Mouse (Mus musculus): Measurements from ENCODE around the gene 4933415F23Rik. TPM values are rescaled to one million over a fixed set of nuclear protein-coding genes. Genes with fewer than 3 reads are reported as not detected.
"Not testable (repeated sequence)": the region's sequence is repeated elsewhere in the genome, so short reads cannot be mapped to it uniquely, and the experiment has no call there.

Gene 4933415F23Rik
- total RNA-seq (2014; rRNA removed) = 0.10 TPM in 1 of 2 replicates, not detected in the other
- 0.08 TPM in 1 of 2 replicates, not detected in the other for polyA plus RNA-seq (2015; fragmentation: Nextera tagmentation; extraction: Ambion mirVana)

DNA sequence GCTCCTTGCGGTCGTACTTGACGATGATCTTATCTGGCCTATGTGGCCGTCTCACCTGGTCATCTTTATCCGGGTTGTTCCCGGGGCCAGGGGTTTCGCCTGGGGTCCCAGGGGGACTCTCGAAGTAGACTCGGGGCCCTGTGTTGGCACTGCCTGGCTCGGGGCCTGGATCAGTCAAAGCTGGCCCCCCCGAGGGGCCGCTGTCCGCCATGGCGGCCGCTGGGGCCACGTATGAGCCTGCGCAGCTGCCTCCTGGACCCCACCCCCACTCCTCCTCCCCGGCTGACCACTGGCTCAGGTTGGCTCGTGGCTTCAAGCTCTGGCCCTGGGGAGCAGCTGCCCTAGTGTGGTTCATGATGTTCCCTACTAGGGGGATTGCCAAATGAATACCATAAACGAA is at the start of gene 4933415F23Rik:
4933415F23Rik (minus strand) TSS at position 233 of the 400 bp plus-strand sequence.
- no peak within 1 kb of the TSS for H3K9ac ChIP-seq
- H3K4me3 ChIP-seq (ENCODE audit: low read depth, low read length) = no peak within 1 kb of the TSS
- DNase-seq (no peak), ATAC-seq (no peak)
- no peaks in the 10 kb centered on the region for H3K27me3 ChIP-seq (ENCODE audit: insufficient read depth, low read length)
- no peak within 1 kb of the TSS for H3K27ac ChIP-seq (ENCODE audit: low read depth, low read length)
- H3K4me2 ChIP-seq (ENCODE audit: low read depth) = no peak within 1 kb of the TSS
- H3K9me3 ChIP-seq (ENCODE audit: low read length) = no peaks in the 10 kb centered on the region
- no peaks in the 10 kb centered on the region for H3K36me3 ChIP-seq (ENCODE audit: insufficient read depth)
- no peak for TF ChIP-seq CTCF (IDR thresholded peaks at IDR 0.05; ENCODE audit: low read depth)
- WGBS = 95% methylated on average over 20 of the region's 20 CpGs
- H3K4me1 ChIP-seq (ENCODE audit: insufficient read depth) = no peaks in the 10 kb centered on the region

DNA sequence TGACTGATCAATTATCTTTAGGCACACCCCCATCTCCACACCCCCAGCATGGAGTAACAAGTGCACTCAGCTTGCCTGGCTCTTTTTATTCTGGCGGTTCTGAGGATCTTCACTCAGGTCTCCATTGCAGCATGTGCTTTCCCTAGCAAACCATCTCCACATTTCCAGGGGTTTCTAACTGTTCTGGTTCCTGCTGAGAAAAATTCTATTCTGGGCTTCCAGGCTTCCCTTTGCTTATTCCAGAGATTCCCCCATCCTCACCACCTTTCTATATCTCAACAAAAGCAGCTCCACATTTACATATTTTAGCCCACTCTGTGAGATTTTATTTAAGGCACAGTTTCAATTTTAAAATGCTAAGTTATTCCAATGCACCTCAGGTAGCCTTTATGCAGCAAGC is 49.7 kb upstream of the 4933415F23Rik start:
- DNase-seq (no peak), ATAC-seq (no peak)
- Histone ChIP-seq H3K4me3 (ENCODE audit: low read depth, low read length) (no peak overlapping the region), H3K36me3 (ENCODE audit: insufficient read depth) (no peaks in the 10 kb centered on the region), H3K9ac (no peak overlapping the region), H3K27ac (ENCODE audit: low read depth, low read length) (no peak overlapping the region), H3K9me3 (ENCODE audit: low read length) (no peaks in the 10 kb centered on the region), H3K4me1 (ENCODE audit: insufficient read depth) (no peaks in the 10 kb centered on the region), H3K4me2 (ENCODE audit: low read depth) (no peak overlapping the region), H3K27me3 (ENCODE audit: insufficient read depth, low read length) (no peaks in the 10 kb centered on the region)
- no peak for TF ChIP-seq CTCF (IDR thresholded peaks at IDR 0.05; ENCODE audit: low read depth)
- 97% methylated on average over 1 of the region's 1 CpGs for WGBS

DNA sequence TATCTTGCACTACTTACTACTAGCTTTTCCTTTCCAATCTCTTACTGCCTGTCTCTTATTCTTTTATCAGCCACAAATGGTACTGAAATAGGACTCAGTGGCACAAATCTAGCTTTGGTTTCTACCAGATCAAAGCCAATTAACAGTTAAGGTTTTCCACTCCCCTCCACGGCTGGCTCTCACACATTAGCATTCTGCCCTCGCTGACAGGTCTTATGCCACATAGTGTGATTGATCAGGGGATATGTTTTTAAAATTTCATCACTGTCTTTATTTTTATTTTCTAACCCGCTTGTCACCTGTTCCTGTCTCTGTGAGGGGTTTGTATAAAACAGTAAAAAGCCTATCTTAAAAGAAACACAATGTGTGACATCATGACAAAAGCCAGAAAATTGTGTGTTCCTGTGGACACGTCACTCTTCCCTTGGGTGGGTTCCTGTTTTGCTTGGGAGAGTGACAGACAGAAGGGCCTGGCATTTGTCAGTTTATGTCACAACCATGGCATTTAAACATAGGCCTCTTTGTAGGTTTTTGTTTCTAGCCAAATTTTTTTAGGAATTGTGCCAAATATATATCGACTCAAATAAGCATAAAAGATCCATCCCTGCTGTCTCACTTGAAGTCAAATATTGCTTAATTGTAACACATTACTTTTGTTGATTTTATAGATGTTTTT is 44.3 kb upstream of the 4933415F23Rik start:
- Histone ChIP-seq H3K9ac (no peak overlapping the region), H3K9me3 (ENCODE audit: low read length) (no peaks in the 10 kb centered on the region), H3K27ac (ENCODE audit: low read depth, low read length) (no peak overlapping the region), H3K4me2 (ENCODE audit: low read depth) (no peak overlapping the region), H3K4me1 (ENCODE audit: insufficient read depth) (no peaks in the 10 kb centered on the region), H3K4me3 (ENCODE audit: low read depth, low read length) (no peak overlapping the region), H3K27me3 (ENCODE audit: insufficient read depth, low read length) (no peaks in the 10 kb centered on the region), H3K36me3 (ENCODE audit: insufficient read depth) (no peaks in the 10 kb centered on the region)
- 35% methylated on average over 5 of the region's 5 CpGs for WGBS
- TF ChIP-seq CTCF (IDR thresholded peaks at IDR 0.05; ENCODE audit: low read depth) = no peak
- ATAC-seq (peak; percentile 71), DNase-seq (peak; percentile 22)

DNA sequence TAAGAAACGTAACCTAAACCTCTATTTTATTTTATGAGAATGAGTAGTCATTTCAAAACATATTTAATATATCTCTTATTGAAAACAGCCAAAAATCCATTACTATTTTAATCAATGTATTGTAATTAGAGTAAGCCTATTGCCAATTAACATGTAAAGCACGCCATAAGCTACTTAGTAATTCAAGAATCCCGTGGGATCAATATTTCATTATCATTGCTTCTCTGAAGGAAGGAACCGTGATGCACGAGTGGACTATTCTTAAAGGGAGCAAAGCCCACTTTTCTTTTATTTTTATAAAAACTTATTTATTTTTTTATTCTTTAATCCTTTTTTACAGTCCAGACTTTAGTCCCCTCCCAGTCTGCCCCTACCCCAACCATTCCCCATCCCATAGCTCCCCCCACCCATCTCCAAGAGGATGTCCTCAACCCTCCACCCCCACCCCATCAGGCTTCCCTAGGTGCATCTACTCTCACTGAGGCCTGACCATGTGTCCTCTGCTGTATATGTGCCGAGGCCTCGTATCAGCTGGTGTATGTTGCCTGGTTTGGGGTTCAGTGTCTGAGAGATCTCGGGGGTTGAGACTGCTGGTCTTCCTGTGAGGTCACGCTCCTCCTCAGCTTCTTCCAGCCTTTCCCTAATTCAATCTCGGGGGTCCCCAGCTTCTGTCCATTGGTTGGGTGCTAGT is 39.2 kb upstream of the 4933415F23Rik start:
- Histone ChIP-seq H3K9me3 (ENCODE audit: low read length) (no peaks in the 10 kb centered on the region), H3K4me2 (ENCODE audit: low read depth) (no peak overlapping the region), H3K4me3 (ENCODE audit: low read depth, low read length) (no peak overlapping the region), H3K36me3 (ENCODE audit: insufficient read depth) (no peaks in the 10 kb centered on the region), H3K27ac (ENCODE audit: low read depth, low read length) (no peak overlapping the region), H3K27me3 (ENCODE audit: insufficient read depth, low read length) (no peaks in the 10 kb centered on the region), H3K4me1 (ENCODE audit: insufficient read depth) (no peaks in the 10 kb centered on the region), H3K9ac (no peak overlapping the region)
- DNase-seq = no peak
- no peak for ATAC-seq
- 90% methylated on average over 10 of the region's 10 CpGs for WGBS
- no peak for TF ChIP-seq CTCF (IDR thresholded peaks at IDR 0.05; ENCODE audit: low read depth)

DNA sequence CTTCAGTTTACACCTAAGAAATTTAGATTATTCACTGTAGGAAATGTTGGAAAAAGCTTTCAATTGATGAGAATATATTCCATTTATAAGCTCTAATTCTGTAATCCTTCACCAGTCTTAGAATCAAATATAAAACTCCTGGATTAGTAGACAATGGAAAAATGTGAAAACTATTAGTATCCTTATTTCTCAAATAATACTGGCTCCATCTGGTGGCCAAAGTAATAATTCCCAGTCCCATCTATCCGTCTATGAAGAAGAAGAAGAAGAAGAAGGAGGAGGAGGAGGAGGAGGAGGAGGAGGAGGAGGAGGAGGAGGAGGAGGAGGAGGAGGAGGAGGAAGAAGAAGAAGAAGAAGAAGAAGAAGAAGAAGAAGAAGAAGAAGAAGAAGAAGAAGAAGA is 38.5 kb upstream of the 4933415F23Rik start:
- not testable (repeated sequence) for H3K27ac ChIP-seq (ENCODE audit: low read depth, low read length); H3K9me3 ChIP-seq (ENCODE audit: low read length); ATAC-seq; H3K4me2 ChIP-seq (ENCODE audit: low read depth); H3K27me3 ChIP-seq (ENCODE audit: insufficient read depth, low read length); H3K4me3 ChIP-seq (ENCODE audit: low read depth, low read length); H3K9ac ChIP-seq; H3K36me3 ChIP-seq (ENCODE audit: insufficient read depth); H3K4me1 ChIP-seq (ENCODE audit: insufficient read depth)
- 0% methylated on average over 1 of the region's 1 CpGs for WGBS
- DNase-seq = peak; percentile 61
- TF ChIP-seq CTCF (IDR thresholded peaks at IDR 0.05; ENCODE audit: low read depth) = peak; percentile 51

DNA sequence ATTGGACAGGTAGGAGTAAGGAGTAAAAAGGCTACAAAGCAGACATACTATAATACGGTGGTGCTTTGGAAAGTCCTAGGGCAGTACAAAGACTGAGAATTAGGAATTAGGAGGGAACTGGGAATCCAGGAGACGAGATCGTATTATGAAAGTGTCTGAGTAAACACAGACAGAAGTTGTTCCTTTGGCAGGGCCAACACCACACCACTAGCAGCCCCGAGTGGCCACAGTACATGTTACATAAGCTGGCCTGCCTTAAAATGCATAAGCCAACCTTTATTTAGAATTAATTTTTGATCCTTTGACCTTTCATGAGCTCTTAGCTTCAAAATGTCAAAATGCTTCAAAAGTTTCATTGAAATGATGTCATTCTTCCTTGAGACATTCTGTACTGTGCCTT is 18.8 kb upstream of the 4933415F23Rik start:
- DNase-seq (no peak), ATAC-seq (no peak)
- Histone ChIP-seq H3K27me3 (ENCODE audit: insufficient read depth, low read length) (no peaks in the 10 kb centered on the region), H3K4me3 (ENCODE audit: low read depth, low read length) (no peak overlapping the region), H3K9me3 (ENCODE audit: low read length) (no peaks in the 10 kb centered on the region), H3K4me1 (ENCODE audit: insufficient read depth) (no peaks in the 10 kb centered on the region), H3K4me2 (ENCODE audit: low read depth) (no peak overlapping the region), H3K27ac (ENCODE audit: low read depth, low read length) (no peak overlapping the region), H3K9ac (no peak overlapping the region), H3K36me3 (ENCODE audit: insufficient read depth) (no peaks in the 10 kb centered on the region)
- 68% methylated on average over 4 of the region's 4 CpGs for WGBS
- TF ChIP-seq CTCF (IDR thresholded peaks at IDR 0.05; ENCODE audit: low read depth) = no peak

DNA sequence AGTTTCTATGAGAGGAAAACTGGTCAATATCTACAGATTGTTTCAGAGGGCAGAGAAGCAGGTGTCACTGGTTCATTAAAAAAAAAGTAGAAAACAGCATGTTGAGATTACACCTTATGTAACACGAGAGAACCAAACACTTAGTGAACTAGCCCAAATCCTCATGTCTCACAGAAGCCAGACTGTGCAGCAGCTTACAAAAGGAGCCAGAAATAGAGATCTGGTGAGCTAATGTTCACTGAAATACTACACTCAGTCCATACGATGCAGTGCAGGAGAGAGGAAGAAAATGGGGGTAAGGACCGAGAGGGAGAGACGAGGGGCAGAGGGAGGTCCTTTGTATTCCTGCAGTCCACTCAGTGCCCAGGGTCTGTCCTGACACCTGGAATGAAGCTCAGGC is 17.4 kb upstream of the 4933415F23Rik start:
- no peaks in the 10 kb centered on the region for H3K9me3 ChIP-seq (ENCODE audit: low read length)
- H3K27ac ChIP-seq (ENCODE audit: low read depth, low read length) = no peak overlapping the region
- H3K36me3 ChIP-seq (ENCODE audit: insufficient read depth) = no peaks in the 10 kb centered on the region
- 68% methylated on average over 4 of the region's 4 CpGs for WGBS
- ATAC-seq = no peak
- H3K9ac ChIP-seq = no peak overlapping the region
- H3K4me2 ChIP-seq (ENCODE audit: low read depth) = no peak overlapping the region
- no peaks in the 10 kb centered on the region for H3K4me1 ChIP-seq (ENCODE audit: insufficient read depth)
- H3K27me3 ChIP-seq (ENCODE audit: insufficient read depth, low read length) = no peaks in the 10 kb centered on the region
- no peak for TF ChIP-seq CTCF (IDR thresholded peaks at IDR 0.05; ENCODE audit: low read depth)
- DNase-seq = no peak
- no peak overlapping the region for H3K4me3 ChIP-seq (ENCODE audit: low read depth, low read length)
